Mouse (Mus musculus) hindlimb bud, embryonic 11.5 days (tissue): ENCODE results near the gene Cpn2.
A peak's percentile ranks its signal among the peaks of the same experiment; 100 is the strongest.

Source experiments
- DNase-seq: peaks from one replicate; pipeline ENCODE4 v3.0.0-alpha.2; 2012; ENCODE audit warnings: low read depth, low spot score; ENCODE audit errors: extremely low spot score

The Cpn2 gene

DNA sequence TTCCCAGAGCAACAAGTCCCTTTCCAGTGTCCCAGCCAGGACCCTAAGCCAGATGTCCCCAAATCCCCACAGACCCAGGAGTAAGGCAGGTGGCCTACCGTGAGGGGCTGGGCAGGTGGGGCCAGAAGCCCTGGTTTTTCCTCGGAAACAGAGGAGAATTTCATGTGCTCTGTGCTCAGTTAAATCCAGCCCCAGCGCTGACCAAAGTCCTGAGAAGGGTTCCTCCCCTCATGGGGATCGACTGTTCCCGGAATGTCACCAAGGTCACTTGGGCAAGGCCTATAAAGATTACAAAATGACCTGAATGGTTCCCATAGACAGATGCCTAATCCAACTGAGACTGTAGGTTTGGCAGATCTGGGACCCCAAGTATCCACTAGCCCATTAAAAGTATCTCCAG lies at the start of gene Cpn2:
TSS of gene Cpn2 (minus strand) at position 141 of the 400 bp plus-strand sequence.
- DNase-seq = no peak

DNA sequence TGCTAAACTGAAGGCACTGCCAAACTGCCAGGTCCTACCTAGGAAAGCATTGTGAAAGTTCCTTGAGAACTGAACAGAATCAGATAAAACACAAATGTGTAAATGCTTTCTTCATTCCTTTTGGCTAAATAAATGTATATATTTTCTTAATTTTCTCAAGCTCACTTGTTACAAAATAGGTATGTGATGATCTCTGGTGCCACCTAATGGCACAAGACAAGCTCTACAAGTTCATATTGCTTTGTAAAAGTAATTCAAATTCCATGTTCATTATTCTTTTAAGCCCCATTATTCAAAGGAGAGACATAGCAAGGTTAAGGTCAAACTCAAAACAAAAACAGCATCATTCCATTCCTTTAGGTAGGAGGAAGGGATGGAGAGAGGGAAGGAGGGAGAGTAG lies 46.9 kb upstream of the Cpn2 start:
- no peak for DNase-seq

DNA sequence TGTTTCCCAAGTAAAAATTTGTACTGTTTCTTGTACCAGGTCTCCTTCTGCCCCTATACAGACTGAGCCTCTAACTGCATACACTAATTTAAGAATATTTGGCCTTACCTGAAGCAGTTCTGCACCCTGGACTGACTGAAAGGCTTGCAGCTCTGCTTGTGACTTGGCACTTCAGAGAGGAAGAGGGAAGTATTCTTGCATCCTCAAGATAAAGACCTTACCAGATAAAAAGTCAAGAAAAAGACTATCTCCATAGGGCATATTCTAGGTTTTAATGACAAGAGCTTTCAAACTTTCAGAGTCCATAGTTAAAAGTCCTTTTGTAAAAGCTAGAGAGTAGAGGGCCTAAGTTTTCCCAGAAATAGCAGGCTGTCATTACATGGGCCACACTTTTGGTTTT lies 43.3 kb upstream of the Cpn2 start, which contains the start of gene Gp5:
TSS of gene Gp5 (minus strand) at position 133 of the 400 bp plus-strand sequence.
- DNase-seq = no peak

DNA sequence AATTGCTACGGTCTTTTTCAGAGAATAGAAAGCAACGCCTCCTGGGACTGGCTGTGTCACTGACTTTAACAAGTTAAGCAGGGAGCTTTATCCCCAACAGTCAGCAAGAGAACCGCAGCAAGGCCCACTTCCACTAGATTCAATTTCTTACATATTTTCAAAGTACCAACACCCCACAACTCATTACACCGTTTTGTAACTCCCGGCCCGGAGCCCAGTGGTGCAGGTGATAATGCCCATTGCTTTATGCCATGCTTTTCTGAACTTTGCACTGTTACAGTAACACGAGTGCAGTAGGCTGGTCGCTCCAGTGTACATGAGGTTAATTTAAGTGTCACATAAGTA lies 42.8 kb upstream of the Cpn2 start:
- no peak for DNase-seq

- no peak for DNase-seq
These were observed 42.3 kb upstream of the Cpn2 start for GRCm38 (mm10) chr16:30309395-30310170.

DNA sequence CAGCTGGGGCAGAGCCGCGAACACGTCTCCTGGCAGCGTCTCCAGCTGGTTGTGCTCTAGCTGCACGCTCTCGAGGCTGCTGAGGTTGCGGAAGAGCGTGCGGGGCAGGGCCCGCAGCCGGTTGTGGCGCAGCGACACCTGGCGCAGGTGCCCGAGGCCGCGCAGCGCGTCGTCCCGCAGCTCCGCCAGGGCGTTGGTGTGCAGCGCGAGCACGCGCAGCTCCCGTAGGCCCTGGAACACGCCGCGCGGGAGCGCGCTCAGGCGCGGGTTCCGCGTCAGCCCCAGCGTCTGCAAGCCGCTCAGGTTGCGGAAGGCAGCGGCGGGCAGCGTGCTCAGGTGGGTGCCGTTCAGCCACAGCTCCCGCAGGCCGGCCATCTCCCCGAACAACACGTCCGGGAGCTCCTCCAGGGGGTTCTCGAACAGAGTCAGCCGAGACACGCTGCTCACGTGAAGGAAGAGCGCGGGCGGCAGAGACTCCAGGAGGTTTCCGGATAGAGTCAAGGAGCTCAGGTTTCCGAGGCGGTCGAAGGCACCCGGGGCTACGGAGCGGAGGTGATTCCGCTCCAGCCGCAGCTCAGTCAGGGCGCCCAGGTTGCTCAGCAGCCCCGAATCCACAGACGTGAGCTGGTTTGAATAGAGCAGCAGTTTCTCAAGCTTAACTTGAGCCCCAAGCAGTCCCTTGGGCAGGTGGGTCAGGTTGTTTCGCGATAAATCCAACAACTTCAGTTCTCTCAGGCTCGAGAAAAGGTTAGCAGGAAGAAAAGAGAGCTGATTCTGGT lies 41.5 kb upstream of the Cpn2 start:
- no peak for DNase-seq

DNA sequence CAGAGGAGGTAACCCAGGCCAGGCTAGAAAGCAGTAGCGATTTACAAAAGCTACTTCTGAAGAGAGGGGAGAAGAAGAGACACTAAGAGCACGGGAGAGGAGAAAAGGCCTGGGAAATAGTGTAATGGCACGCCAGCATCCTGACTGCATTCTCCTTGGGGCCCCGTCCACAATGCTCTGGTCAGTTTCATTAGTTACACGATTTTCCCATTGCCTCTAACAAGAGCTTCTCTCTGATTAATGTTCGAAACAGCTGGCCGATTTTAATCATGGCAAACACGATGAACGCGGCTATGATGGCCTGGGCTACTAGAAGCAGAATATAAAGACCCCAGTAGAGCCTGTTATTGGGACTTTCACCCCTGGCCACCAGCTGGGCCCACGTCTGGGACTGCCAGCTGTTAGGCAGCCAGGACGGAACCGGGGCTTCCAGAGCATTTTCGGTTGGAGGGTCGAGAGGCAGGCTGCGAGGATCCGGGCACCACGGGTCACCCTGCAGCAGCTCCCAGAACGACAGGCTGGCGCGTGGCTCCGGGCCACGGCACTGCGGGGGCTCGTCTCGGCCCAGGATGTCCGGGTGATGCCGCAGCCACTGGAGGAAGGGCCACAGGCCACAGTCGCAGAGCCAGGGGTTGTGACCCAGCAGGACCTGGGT lies 40.8 kb upstream of the Cpn2 start:
- no peak for DNase-seq

DNA sequence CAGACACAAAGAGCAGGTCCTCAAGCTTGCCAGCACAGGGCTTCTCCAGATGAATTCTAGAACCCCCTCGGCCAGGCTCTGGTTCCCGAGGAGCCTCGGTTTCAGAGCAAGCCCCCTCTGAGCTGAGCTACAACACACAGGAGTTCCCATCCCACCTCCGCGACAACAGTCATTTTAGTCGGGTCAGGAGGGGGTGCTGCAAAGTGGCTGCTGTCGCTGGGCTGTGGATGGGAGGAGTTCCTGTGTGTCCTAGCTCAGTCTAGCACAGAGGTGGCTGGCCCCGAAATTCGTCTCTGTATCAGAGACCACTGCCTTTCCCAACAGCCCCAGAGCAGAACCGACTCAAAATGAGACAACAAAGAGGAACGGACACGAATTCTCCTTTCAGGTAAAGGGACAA lies 40.0 kb upstream of the Cpn2 start:
- DNase-seq = no peak

GRCm38 (mm10) chr16:30306102-30306501 lies 38.8 kb upstream of the Cpn2 start:
- no peak for DNase-seq

DNA sequence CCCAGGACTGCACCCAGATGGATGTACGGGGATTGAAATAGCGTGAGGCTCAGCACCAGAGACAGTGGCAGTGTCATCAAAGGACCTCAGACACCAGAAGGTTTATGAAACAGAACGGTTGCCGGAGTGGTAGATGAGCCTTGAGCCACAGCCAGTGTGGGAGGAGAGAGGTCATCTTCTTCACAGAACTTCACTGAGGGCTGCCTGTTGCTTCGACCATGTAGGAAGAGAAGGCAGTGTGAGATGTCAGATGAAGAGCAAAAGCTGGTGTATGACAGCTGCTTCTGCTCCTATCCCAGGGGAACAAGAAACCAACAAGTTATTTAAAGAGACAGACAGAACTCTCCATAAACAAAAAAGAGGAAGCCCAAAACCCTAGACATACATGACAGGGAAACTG lies 36.9 kb upstream of the Cpn2 start:
- no peak for DNase-seq

- no peak for DNase-seq
These were observed 36.1 kb upstream of the Cpn2 start for GRCm38 (mm10) chr16:30303411-30303810.

DNA sequence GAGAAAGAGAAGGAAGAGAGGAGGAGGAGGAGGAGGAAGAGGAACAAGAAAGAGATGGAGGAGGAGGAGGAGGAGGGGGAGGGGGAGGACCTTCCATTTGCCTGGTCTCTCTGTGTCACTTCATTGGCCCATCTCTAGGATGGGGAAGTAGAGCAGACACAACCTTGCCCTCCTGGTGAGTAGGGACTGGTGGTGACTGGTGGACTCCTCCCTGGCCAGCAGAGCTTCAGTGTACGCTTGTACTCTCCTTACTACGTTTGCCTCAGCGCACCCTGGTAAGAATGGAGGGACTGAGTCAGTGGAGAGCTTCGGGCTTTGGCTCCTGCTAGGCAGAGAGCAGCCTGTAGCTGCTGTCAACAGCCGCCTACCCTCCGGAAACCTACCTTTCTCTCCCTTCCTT lies 35.4 kb upstream of the Cpn2 start:
- no peak for DNase-seq

- no peak for DNase-seq
These were observed 32.5 kb upstream of the Cpn2 start for GRCm38 (mm10) chr16:30299711-30300277.

- no peak for DNase-seq
These were observed 30.2 kb upstream of the Cpn2 start for GRCm38 (mm10) chr16:30297450-30297849.

DNA sequence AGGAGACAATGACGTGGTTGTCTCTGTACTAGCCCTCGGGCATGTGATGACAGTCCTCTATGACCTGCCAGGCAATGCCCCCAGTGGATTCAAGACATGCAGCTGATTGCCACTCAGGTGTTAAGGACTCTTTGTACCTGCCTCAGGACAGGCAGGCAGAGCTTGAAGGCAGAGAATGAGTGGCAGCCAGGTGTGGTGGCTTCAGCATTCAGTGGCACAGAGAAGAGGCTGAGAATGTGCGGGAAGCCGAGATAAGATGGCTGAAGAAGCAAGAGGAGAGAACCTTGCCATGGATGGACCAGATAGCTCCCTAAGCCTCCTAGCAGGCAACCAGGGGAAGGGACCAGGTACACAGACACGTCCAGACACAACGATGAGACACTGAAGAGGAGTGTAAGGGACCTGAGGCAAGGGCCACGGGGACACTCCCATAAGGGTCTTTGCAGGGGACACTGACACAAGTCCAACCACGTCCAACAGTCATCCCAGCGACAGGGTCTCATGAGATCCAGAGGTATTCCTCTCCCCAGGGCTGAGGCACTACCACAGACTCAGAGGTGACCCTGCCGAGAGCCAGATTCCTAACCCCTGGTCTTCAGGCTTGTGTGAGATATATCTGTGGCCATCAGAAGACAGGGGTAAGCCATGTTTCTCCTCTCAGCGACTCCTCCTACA lies 29.4 kb upstream of the Cpn2 start:
- DNase-seq = no peak

DNA sequence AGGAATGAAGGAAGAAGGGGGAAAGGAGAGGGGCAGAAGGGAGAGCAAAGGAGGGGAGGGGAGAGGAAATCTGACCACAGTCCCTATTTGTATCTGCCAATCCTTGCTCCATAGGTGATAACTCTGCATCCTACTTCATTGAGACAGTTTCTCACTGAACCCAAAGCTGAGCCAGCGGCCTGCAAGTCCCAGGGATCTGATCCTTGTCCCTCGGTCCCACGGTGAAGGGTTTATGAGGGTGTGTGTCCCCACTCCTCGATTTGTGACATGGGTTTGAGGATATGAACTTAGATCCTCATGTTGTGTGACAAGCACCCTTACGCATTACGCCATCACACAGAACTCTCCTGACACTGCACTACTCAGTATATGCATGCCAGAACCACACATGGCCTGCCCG lies 27.8 kb upstream of the Cpn2 start:
- DNase-seq = no peak

- DNase-seq = no peak
These were observed 23.1 kb upstream of the Cpn2 start for GRCm38 (mm10) chr16:30290436-30290835.

- DNase-seq = no peak
These were observed 18.4 kb upstream of the Cpn2 start for GRCm38 (mm10) chr16:30285701-30286100.

- DNase-seq = peak; percentile 62
These were observed 16.5 kb upstream of the Cpn2 start for GRCm38 (mm10) chr16:30283743-30284337.

DNA sequence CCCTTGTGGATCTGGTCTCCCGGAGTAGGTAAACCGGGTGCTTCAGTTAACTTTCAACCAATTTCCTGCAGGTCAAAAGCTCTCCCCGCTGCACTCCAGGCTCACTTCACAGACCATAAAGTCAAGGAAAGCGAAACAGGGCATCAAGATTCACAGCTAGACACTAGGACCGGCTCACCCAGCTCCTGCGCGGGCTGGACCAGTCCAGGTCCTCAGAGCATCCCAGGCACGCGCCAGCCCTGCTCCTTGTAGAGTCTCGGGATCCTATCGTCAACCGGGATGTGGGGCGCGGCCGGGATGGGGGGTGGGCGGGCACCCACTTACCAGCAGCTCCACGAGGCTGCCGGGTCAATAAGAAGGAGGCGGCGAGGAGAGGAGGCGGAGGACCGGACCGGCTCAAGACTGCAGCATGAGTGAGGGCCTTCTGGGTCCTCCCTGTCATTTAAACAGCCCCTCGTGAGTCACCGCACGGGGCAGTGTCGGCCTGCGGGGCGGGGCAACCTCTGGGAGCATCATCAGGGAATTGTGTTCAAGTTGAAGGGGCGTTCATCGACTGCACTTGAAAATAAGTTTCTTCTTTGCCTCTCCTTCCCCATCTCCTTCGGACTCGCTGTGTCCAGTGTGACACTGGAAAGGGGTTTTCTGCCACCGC lies 15.7 kb upstream of the Cpn2 start, which contains the start of gene Lrrc15:
TSS of gene Lrrc15 (minus strand) at position 413 of the 652 bp plus-strand sequence.
- DNase-seq = no peak
